In the genomic region with DNA sequence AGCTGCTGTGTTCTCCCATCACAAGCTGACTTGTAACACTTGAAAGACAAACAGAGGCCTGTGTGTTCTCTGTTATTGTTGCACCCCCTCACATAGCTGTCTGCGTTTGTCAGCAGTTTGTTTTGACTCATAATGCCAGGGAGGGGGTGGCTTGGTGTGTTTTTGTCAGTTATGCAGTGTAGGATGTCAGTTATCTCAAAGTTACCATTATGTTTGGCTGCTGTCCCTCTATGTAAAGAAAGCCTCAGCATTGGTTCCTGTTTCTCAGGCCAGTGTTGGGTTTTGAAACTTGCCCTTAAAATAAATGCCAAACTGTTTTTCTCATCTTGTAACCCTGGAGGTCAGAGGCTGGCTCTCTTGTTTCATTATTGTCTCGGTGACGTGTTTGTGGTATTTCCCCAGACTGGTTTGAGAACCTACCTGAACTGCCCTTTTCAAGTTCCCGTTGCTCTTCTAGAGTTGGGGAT, we compare ENCODE assay signal across 9 mouse cellular contexts. TPM values are rescaled to one million over a fixed set of nuclear protein-coding genes. Genes with fewer than 3 reads are reported as not detected.
A peak's percentile ranks its signal among the peaks of the same experiment; 100 is the strongest.
DNase-seq lines count a peak whose midpoint lies in the region; ATAC-seq and TF ChIP-seq lines count a peak whose summit lies in the region.
"Had no signal": no experiment of that assay in that cellular context is flagged by ENCODE, and none has a peak within 500 bp of the region (broad histone marks: within the 10 kb centered on the region; RNA-seq: fewer than 3 reads in every experiment).

No protein-coding gene starts in this region.

- H3K4me3 ChIP-seq in heart, embryonic 11.5 days (ENCODE audit: low read depth, low read length) = no peak overlapping the region
- no peak overlapping the region for H3K4me3 ChIP-seq in liver, postnatal 0 days (ENCODE audit: low read depth, low read length)
- H3K4me3 ChIP-seq: limb, embryonic 13.5 days had no signal

- ATAC-seq in heart, embryonic 11.5 days (replicated peaks; ENCODE audit: insufficient number of reproducible peaks, low FRiP score, low TSS enrichment) = no peak
- ATAC-seq in common myeloid progenitor, adult 5-6 weeks (replicated peaks; ENCODE audit: low read depth, poor library complexity, severe bottlenecking) = peak; percentile 70
- peak; percentile 90 for ATAC-seq in liver, postnatal 0 days

- 43% methylated on average over 4 of the region's 4 CpGs for WGBS in heart, embryonic 11.5 days (ENCODE audit: insufficient replicate concordance)
- WGBS in liver, postnatal 0 days (ENCODE audit: insufficient replicate concordance) = 5% methylated on average over 4 of the region's 4 CpGs

- no peak overlapping the region for H3K9ac ChIP-seq in heart, embryonic 11.5 days (ENCODE audit: low read depth, low read length)
- 0 out of 2 replicates have a peak overlapping the region, but pooled peaks have one; percentile 9 for H3K9ac ChIP-seq in liver, postnatal 0 days (replicated peaks)
- H3K9ac ChIP-seq: limb, embryonic 13.5 days had no signal

- H3K4me2 ChIP-seq in heart, embryonic 11.5 days = peak overlapping the region; percentile 34; the same call in 1 of the 2 replicates
- peak overlapping the region; percentile 50 for H3K4me2 ChIP-seq in liver, postnatal 0 days (ENCODE audit: low read depth, low read length)
- H3K4me2 ChIP-seq: limb, embryonic 13.5 days had no signal

- H3K36me3 ChIP-seq in heart, embryonic 11.5 days (ENCODE audit: control insufficient read depth, insufficient read depth, low read length) = no peaks in the 10 kb centered on the region
- H3K36me3 ChIP-seq in liver, postnatal 0 days (replicated peaks; ENCODE audit: insufficient read depth, low read length) = no peaks in the 10 kb centered on the region
- H3K36me3 ChIP-seq: limb, embryonic 13.5 days had no signal

- no peak for TF ChIP-seq CTCF in liver, postnatal 0 days (IDR thresholded peaks at IDR 0.05; ENCODE audit: low read depth)

- intact Hi-C loops in heart, postnatal 14 days (cut with DNase I) = no loop called here

- H3K27ac ChIP-seq in heart, embryonic 11.5 days (ENCODE audit: low read depth, low read length) = peak overlapping the region; percentile 67
- H3K27ac ChIP-seq in liver, postnatal 0 days (ENCODE audit: low read depth) = peak overlapping the region; percentile 91
- H3K27ac ChIP-seq: limb, embryonic 13.5 days had no signal

- H3K27me3 ChIP-seq in heart, embryonic 11.5 days (ENCODE audit: control insufficient read depth, insufficient read depth, low read length) = 0 out of 2 replicates have a peak, but pooled peaks cover 2% of the 10 kb centered on the region
- H3K27me3 ChIP-seq in liver, postnatal 0 days (ENCODE audit: insufficient read depth, low read length) = no peaks in the 10 kb centered on the region
- H3K27me3 ChIP-seq: limb, embryonic 13.5 days had no signal

- peak; percentile 60 for TF ChIP-seq EP300 in liver, postnatal 0 days (IDR thresholded peaks at IDR 0.05; ENCODE audit: low read depth)

- no peak for DNase-seq in heart, postnatal 14 days
- peak; percentile 66 to 67 for DNase-seq in B cell, adult 2 months
- DNase-seq in liver, postnatal 0 days = no peak
- DNase-seq in adrenal gland, postnatal 4 days (ENCODE audit: low spot score in 2 of 2) = no peak
- no peak for DNase-seq in MN1 (ENCODE audit: low spot score)
- DNase-seq in frontal cortex, postnatal 10 days (ENCODE audit: low spot score in 2 of 2) = no peak

- peaks cover 60% of the 10 kb centered on the region for H3K4me1 ChIP-seq in heart, embryonic 11.5 days (ENCODE audit: control insufficient read depth, insufficient read depth, low read length)
- peaks cover 45% of the 10 kb centered on the region for H3K4me1 ChIP-seq in liver, postnatal 0 days (ENCODE audit: insufficient read depth)

- H3K9me3 ChIP-seq in heart, embryonic 11.5 days (replicated peaks; ENCODE audit: control insufficient read depth, low read length) = no peaks in the 10 kb centered on the region
- no peaks in the 10 kb centered on the region for H3K9me3 ChIP-seq in liver, postnatal 0 days (ENCODE audit: low read length)
- H3K9me3 ChIP-seq: limb, embryonic 13.5 days had no signal

RNA-seq across cellular contexts. Expression of gene Cblb, which starts 30.0 kb away (rescaled TPM):
- 15.3 and 17.4 TPM in 2 replicates for polyA plus RNA-seq in heart, embryonic 11.5 days (2014; fragmentation: Nextera tagmentation; extraction: Ambion mirVana)
- total RNA-seq in heart, postnatal 14 days (2021) = 10 to 100 TPM; 17.5 to 17.7 TPM
- total RNA-seq in common myeloid progenitor, adult 5-6 weeks (2017) = 14.8 and 15.2 TPM in 2 replicates
- 2.0 and 2.1 TPM in 2 replicates for polyA plus RNA-seq in liver, postnatal 0 days (2015; fragmentation: Nextera tagmentation; extraction: Ambion mirVana)
- 10 to 100 TPM; 24.4 to 27.1 TPM for total RNA-seq in adrenal gland, postnatal 4 days (2021)

Comparison
In these comparisons a context has a peak if more than half of its experiments do, and no peak if none do; other contexts are left out.
1. DNase-seq: peak in B cell, adult 2 months (2 of 2); none in heart, postnatal 14 days (0 of 2), liver, postnatal 0 days (single experiment), adrenal gland, postnatal 4 days (0 of 2), MN1 (single experiment) and frontal cortex, postnatal 10 days (0 of 2).